Mouse (Mus musculus) testis, adult 2 months (tissue): Measurements from ENCODE around the gene Myo1e. TPM values are rescaled to one million over a fixed set of nuclear protein-coding genes. Genes with fewer than 3 reads are reported as not detected.

ENCODE experiments used
- H3K27ac ChIP-seq: fragments of 200-500 bp; 2 replicates; pipeline ENCODE4 v1.5.1; 2012; ENCODE audit warnings: low read depth, low read length; ENCODE audit not compliant: control insufficient read depth, insufficient read depth
- H3K27me3 ChIP-seq: fragments of 200-500 bp; 2 replicates; pipeline ENCODE4 v1.6.1; 2012; ENCODE audit warnings: mild to moderate bottlenecking, low read length, moderate library complexity; ENCODE audit not compliant: control insufficient read depth, insufficient read depth
- H3K36me3 ChIP-seq: fragments of 200-500 bp; 2 replicates; pipeline ENCODE4 v1.6.1; 2012; ENCODE audit warnings: mild to moderate bottlenecking, low read length; ENCODE audit not compliant: control insufficient read depth, insufficient read depth
- H3K4me1 ChIP-seq: fragments of 200-500 bp; 2 replicates; pipeline ENCODE4 v1.6.1; 2012; ENCODE audit warnings: low read length; ENCODE audit not compliant: control insufficient read depth, insufficient read depth
- H3K4me3 ChIP-seq: fragments of 200-500 bp; 2 replicates; pipeline ENCODE4 v1.5.1; 2012; ENCODE audit warnings: low read depth, mild to moderate bottlenecking, low read length, moderate library complexity, mixed read lengths; ENCODE audit not compliant: control insufficient read depth
- CTCF ChIP-seq: fragments of 200-500 bp; IDR thresholded peaks from 2 replicates; pipeline ENCODE4 v1.5.1; 2012; ENCODE audit warnings: low read depth, mild to moderate bottlenecking, inconsistent platforms, low read length, moderate library complexity; ENCODE audit not compliant: control insufficient read depth, insufficient read depth, insufficient replicate concordance
- POLR2A ChIP-seq: fragments of 200-500 bp; IDR thresholded peaks from 2 replicates; pipeline ENCODE4 v1.6.1; 2012; ENCODE audit warnings: low read depth, mild to moderate bottlenecking, inconsistent platforms, low read length, moderate library complexity; ENCODE audit not compliant: control insufficient read depth
- polyA plus RNA-seq: library from polyadenylated mRNA; depleted of rRNA; stranded (reverse); fragments of >200 nt; gene quantifications from 2 replicates; pipeline ENCODE4 v1.2.3, GENCODE M21; 2012

Gene Myo1e
- polyA plus RNA-seq, 1 experiment: 2.6 TPM

DNA sequence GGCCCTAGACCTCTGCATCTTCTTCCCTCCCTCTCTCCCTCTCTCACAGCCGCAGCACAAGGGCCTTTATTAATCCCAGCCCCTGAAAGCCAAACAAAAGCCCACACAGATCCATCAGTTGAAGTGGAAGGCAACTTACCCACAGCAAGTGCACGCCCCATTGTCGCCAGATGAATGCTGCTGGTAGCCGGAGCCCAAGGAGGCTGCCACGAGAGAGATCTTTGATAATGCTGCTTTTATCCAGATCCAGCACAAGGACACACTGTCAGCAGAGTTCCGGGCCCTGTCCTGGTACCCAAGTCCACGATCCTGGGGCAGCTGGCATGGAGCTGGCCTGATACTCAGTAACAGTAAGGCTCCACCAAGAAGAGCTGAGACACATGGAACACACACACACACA, 91.1 kb downstream of the Myo1e start:
- Histone ChIP-seq H3K27me3 (no peaks in the 10 kb centered on the region), H3K27ac (no peak overlapping the region), H3K4me3 (no peak overlapping the region), H3K4me1 (peaks cover 2% of the 10 kb centered on the region; the same call in 1 of the 2 replicates), H3K36me3 (no peaks in the 10 kb centered on the region)
- TF ChIP-seq POLR2A (no peak), CTCF (no peak)

DNA sequence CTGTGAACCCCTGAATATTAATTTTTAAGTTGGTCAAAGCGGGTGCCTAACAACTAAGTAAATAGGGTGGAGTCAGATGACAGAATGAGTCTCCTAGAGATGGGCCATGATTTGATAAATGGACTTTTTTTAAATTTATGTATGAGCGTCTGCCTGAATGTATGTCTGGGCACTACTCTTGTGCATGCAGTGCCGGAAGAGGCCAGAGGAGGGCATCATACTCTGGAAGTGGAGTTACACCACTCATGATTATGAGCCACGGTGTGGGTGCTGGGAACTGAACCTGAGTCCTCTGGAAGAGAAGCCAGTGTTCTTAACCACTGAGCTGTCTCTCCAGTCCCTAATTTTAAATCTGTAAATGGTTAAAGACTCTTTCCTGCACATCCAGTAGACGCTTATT, 93.6 kb downstream of the Myo1e start:
- no peak for TF ChIP-seq POLR2A
- no peak for TF ChIP-seq CTCF
- Histone ChIP-seq H3K36me3 (no peaks in the 10 kb centered on the region), H3K27ac (no peak overlapping the region), H3K27me3 (no peaks in the 10 kb centered on the region), H3K4me1 (peaks cover 2% of the 10 kb centered on the region; the same call in 1 of the 2 replicates), H3K4me3 (no peak overlapping the region)

DNA sequence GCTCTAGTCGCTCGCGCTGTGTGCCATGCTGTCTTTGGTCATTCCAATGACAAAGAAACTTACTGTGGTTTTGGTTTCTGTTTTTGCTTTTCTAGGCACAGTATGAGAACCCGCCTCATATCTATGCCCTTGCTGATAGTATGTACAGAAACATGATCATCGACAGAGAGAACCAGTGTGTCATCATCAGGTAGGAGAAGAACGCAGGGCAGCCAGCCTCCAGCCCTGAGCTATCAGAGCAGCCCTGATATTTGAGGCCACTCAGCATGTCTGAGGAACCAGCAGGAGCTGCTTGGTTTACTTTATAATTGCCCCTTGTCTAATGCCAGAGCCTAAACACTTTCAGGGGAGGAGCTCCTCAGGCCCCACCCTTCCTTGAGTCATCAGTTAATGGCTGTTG, 94.4 kb downstream of the Myo1e start:
- H3K4me1 ChIP-seq: peaks cover 2% of the 10 kb centered on the region; the same call in 1 of the 2 replicates
- TF ChIP-seq POLR2A (no peak), CTCF (no peak)
- H3K27me3 ChIP-seq: no peaks in the 10 kb centered on the region
- no peak overlapping the region for H3K27ac ChIP-seq
- H3K36me3 ChIP-seq: no peaks in the 10 kb centered on the region
- H3K4me3 ChIP-seq: no peak overlapping the region

- Histone ChIP-seq H3K27ac (no peak overlapping the region), H3K36me3 (no peaks in the 10 kb centered on the region), H3K4me1 (peaks cover 2% of the 10 kb centered on the region; the same call in 1 of the 2 replicates), H3K4me3 (peak overlapping the region; percentile 32), H3K27me3 (no peaks in the 10 kb centered on the region)
- TF ChIP-seq POLR2A: no peak
- no peak for TF ChIP-seq CTCF
Observed at GRCm38 (mm10) chr9:70304901-70305300, 97.8 kb downstream of the Myo1e start.

GRCm38 (mm10) chr9:70310046-70310445, 102.9 kb downstream of the Myo1e start:
- no peaks in the 10 kb centered on the region for H3K27me3 ChIP-seq
- H3K4me1 ChIP-seq: no peaks in the 10 kb centered on the region
- TF ChIP-seq POLR2A (no peak), CTCF (no peak)
- H3K27ac ChIP-seq: no peak overlapping the region
- H3K36me3 ChIP-seq: no peaks in the 10 kb centered on the region
- no peak overlapping the region for H3K4me3 ChIP-seq

DNA sequence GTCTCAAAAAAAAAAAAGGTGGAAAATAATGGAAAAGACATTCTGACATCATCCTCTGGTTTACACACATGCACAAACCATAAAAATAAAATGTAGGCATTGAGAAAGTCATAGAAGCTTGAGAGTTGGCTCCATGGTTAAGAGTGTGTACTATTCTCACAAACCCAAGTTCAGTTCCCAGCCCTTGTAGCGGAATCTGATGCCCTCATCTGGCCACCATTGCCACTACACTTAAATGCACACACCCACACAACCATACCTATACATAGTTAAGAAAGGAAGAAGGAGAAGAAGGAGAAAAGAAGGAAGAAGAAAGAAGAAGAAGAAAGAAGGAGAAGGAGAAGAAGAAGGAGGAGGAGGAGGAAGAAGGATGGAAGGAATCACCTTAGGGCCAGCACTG, 106.9 kb downstream of the Myo1e start:
- Histone ChIP-seq H3K4me3 (no peak overlapping the region), H3K27ac (no peak overlapping the region), H3K27me3 (no peaks in the 10 kb centered on the region), H3K36me3 (no peaks in the 10 kb centered on the region), H3K4me1 (no peaks in the 10 kb centered on the region)
- no peak for TF ChIP-seq POLR2A

DNA sequence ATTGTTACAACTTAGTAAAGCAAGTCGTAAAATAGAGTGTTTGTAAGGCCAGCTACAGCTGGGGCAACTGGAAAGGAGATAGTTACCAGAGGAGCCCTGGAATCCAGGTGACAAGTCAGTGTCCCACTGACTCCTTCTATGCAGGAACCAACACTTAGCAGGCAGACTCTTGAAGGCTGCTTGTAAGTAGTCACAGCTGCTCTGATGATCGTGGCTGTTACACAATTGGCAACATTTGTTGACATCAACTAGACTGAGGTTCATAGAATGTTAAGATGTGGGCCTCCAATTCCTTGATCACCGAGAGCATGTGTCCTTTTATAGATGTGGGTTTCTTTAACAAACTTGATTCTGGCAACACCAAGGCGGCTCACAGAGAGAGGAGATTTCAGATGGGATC, 108.0 kb downstream of the Myo1e start:
- Histone ChIP-seq H3K27me3 (no peaks in the 10 kb centered on the region), H3K36me3 (no peaks in the 10 kb centered on the region), H3K4me3 (no peak overlapping the region), H3K27ac (no peak overlapping the region), H3K4me1 (no peaks in the 10 kb centered on the region)
- TF ChIP-seq CTCF: no peak
- TF ChIP-seq POLR2A: no peak

- no peaks in the 10 kb centered on the region for H3K27me3 ChIP-seq
- no peaks in the 10 kb centered on the region for H3K36me3 ChIP-seq
- TF ChIP-seq POLR2A (no peak), CTCF (no peak)
- H3K27ac ChIP-seq: no peak overlapping the region
- H3K4me3 ChIP-seq: no peak overlapping the region
- H3K4me1 ChIP-seq: 0 out of 2 replicates have a peak, but pooled peaks cover 3% of the 10 kb centered on the region
Observed at GRCm38 (mm10) chr9:70318601-70319000, 111.5 kb downstream of the Myo1e start.

DNA sequence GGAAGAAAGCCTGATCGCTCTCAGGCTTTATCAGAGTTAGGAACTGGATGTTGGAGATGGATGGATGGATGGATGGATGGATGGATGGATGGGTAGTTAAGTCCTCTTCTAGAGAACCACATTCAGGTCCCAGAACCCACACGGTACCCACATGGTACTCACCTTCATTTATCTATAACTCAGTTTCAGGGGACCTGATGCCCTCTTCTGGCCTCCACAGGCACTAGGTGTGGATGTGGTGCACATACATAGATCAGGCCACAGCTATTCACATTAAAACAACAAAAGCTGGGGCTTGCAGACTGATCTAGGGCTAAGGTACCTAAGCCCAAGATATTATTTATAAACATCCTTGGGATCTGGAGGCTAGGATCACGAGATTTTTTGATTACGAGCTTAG, 117.2 kb downstream of the Myo1e start:
- no peak overlapping the region for H3K4me3 ChIP-seq
- no peaks in the 10 kb centered on the region for H3K27me3 ChIP-seq
- TF ChIP-seq CTCF (no peak), POLR2A (no peak)
- H3K36me3 ChIP-seq: no peaks in the 10 kb centered on the region
- H3K4me1 ChIP-seq: 0 out of 2 replicates have a peak, but pooled peaks cover 3% of the 10 kb centered on the region
- no peak overlapping the region for H3K27ac ChIP-seq
